Mouse (Mus musculus): Measurements from ENCODE around the gene Selplg.

- TF ChIP-seq CTCF (IDR thresholded peaks at IDR 0.05; ENCODE audit: borderline replicate concordance, extremely low read depth, insufficient read depth, insufficient read length) (no peak), POLR2A (IDR thresholded peaks at IDR 0.05; ENCODE audit: borderline replicate concordance, extremely low read depth, insufficient read depth, insufficient read length, poor library complexity, severe bottlenecking) (no peak)
Observed at GRCm38 (mm10) chr5:113840443-113840842, 8.0 kb upstream of the Selplg start.

Data from brain, embryonic 14.5 days (tissue).